Mouse (Mus musculus) CH12.LX (cell line): ENCODE results near the gene Gm45521. TPM values are rescaled to one million over a fixed set of nuclear protein-coding genes. Genes with fewer than 3 reads are reported as not detected.

Experiments used
- DNase-seq: peaks from one replicate; pipeline ENCODE4 v3.0.0-alpha.2; 2013; ENCODE audit errors: extremely low read depth
- H3K27ac ChIP-seq: 2 replicates; pipeline ENCODE4 v1.5.1; 2012; ENCODE audit warnings: low read depth, mild to moderate bottlenecking, control low read depth, moderate library complexity; ENCODE audit not compliant: insufficient read depth
- H3K27me3 ChIP-seq: replicated peaks from 2 replicates; pipeline ENCODE3; 2012; ENCODE audit warnings: inconsistent platforms
- H3K36me3 ChIP-seq, 2 experiments: replicated peaks in 1 of 2; 2 replicates each; pipeline versions ENCODE3 to v1.6.1; 2012; ENCODE audit warnings: inconsistent platforms in 1 of 2, low read length in 1 of 2, mild to moderate bottlenecking in 1 of 2, mixed read lengths in 1 of 2, moderate library complexity in 1 of 2; ENCODE audit not compliant: control insufficient read depth in 1 of 2, insufficient read depth in 1 of 2
- H3K4me1 ChIP-seq, 2 experiments: 2 replicates each; pipeline ENCODE4 v1.6.1; 2012; ENCODE audit warnings: inconsistent platforms in 1 of 2, moderate library complexity in 1 of 2; ENCODE audit not compliant: insufficient read depth in 2 of 2, control insufficient read depth in 1 of 2
- H3K4me2 ChIP-seq: 2 replicates; pipeline ENCODE4 v1.6.1; 2012; ENCODE audit warnings: low read depth, mild to moderate bottlenecking, control low read depth; ENCODE audit not compliant: poor library complexity, insufficient read depth, severe bottlenecking
- H3K4me3 ChIP-seq, 3 experiments: fragments of 150-350 bp in 1 of 3; sonication (generic) in 1 of 3; replicated peaks in 1 of 3; 2 replicates each; pipeline versions ENCODE3 to v1.5.1; 2011 to 2012; ENCODE audit warnings: low read depth in 2 of 3, low read length in 2 of 3, mild to moderate bottlenecking in 2 of 3, moderate library complexity in 2 of 3, control low read depth in 1 of 3, improper control_type of control experiment in 1 of 3, inconsistent platforms in 1 of 3, mixed read lengths in 1 of 3; ENCODE audit not compliant: poor library complexity in 1 of 3
- H3K79me2 ChIP-seq: replicated peaks from 2 replicates; pipeline ENCODE4 v1.6.1; 2012; ENCODE audit warnings: mild to moderate bottlenecking, moderate library complexity; ENCODE audit not compliant: control insufficient read depth, poor library complexity, insufficient read depth, severe bottlenecking; ENCODE audit errors: extremely low read depth
- H3K9ac ChIP-seq: 2 replicates; pipeline ENCODE4 v1.6.1; 2012; ENCODE audit warnings: low read depth, mild to moderate bottlenecking, control low read depth, moderate library complexity; ENCODE audit not compliant: insufficient read depth
- H3K9me3 ChIP-seq: replicated peaks from 2 replicates; pipeline ENCODE3; 2012; ENCODE audit warnings: low read length, inconsistent platforms, mixed read lengths
- BHLHE40 ChIP-seq: IDR thresholded peaks from 2 replicates; pipeline ENCODE4 v1.6.1; 2011; ENCODE audit warnings: mild to moderate bottlenecking, low read depth, low read length, improper control_type of control experiment
- CHD1 ChIP-seq: IDR thresholded peaks from 2 replicates; pipeline ENCODE4 v1.6.1; 2012; ENCODE audit warnings: low read depth, low read length, improper control_type of control experiment, inconsistent platforms
- CTCF ChIP-seq, 2 experiments: IDR thresholded peaks in 1 of 2; conservative IDR thresholded peaks in 1 of 2; 2 replicates each; pipeline ENCODE4 v1.5.1; 2011 to 2012; ENCODE audit warnings: low read depth in 2 of 2, low read length in 2 of 2, improper control_type of control experiment in 1 of 2, inconsistent platforms in 1 of 2, mild to moderate bottlenecking in 1 of 2, moderate library complexity in 1 of 2
- GABPA ChIP-seq: IDR thresholded peaks from 2 replicates; pipeline ENCODE4 v1.6.1; 2012; ENCODE audit warnings: low read depth, low read length, improper control_type of control experiment, inconsistent platforms; ENCODE audit not compliant: insufficient replicate concordance
- HCFC1 ChIP-seq: IDR thresholded peaks from 2 replicates; pipeline ENCODE4 v1.6.1; 2012; ENCODE audit warnings: low read depth, mild to moderate bottlenecking, inconsistent platforms, low read length, improper control_type of control experiment
- IRF4 ChIP-seq: IDR thresholded peaks from 2 replicates; pipeline ENCODE4 v1.6.1; 2014; ENCODE audit warnings: low read depth, mild to moderate bottlenecking, inconsistent platforms, low read length, improper control_type of control experiment
- JUN ChIP-seq: IDR thresholded peaks from 2 replicates; pipeline ENCODE4 v1.6.1; 2011; ENCODE audit warnings: low read depth, mild to moderate bottlenecking, low read length, improper control_type of control experiment, moderate library complexity; ENCODE audit not compliant: insufficient read depth
- MAX ChIP-seq: IDR thresholded peaks from 2 replicates; pipeline ENCODE4 v1.6.1; 2011; ENCODE audit warnings: low read length, improper control_type of control experiment
- MEF2A ChIP-seq: IDR thresholded peaks from 2 replicates; pipeline ENCODE4 v1.6.1; 2014; ENCODE audit warnings: low read depth, mild to moderate bottlenecking, inconsistent platforms, low read length, improper control_type of control experiment, borderline replicate concordance
- NELFE ChIP-seq: IDR thresholded peaks from 2 replicates; pipeline ENCODE4 v1.6.1; 2011; ENCODE audit warnings: low read depth, low read length, improper control_type of control experiment
- NRF1 ChIP-seq: IDR thresholded peaks from 2 replicates; pipeline ENCODE4 v1.6.1; 2014; ENCODE audit warnings: low read depth, mild to moderate bottlenecking, inconsistent platforms, low read length, improper control_type of control experiment, moderate library complexity
- POLR2A ChIP-seq: IDR thresholded peaks from 2 replicates; pipeline ENCODE4 v1.6.1; 2011; ENCODE audit warnings: low read depth, mild to moderate bottlenecking, improper control_type of control experiment, low read length
- POLR2AphosphoS2 ChIP-seq: IDR thresholded peaks from 2 replicates; pipeline ENCODE4 v1.6.1; 2011; ENCODE audit warnings: low read depth, low read length, improper control_type of control experiment
- RAD21 ChIP-seq: IDR thresholded peaks from 2 replicates; pipeline ENCODE4 v1.6.1; 2011; ENCODE audit warnings: low read depth, mild to moderate bottlenecking, low read length, improper control_type of control experiment, moderate library complexity
- RCOR1 ChIP-seq: conservative IDR thresholded peaks from 2 replicates; pipeline ENCODE4 v1.6.1; 2012; ENCODE audit warnings: low read depth, mild to moderate bottlenecking, inconsistent platforms, low read length, improper control_type of control experiment
- SMC3 ChIP-seq: IDR thresholded peaks from 2 replicates; pipeline ENCODE4 v1.6.1; 2011; ENCODE audit warnings: low read depth, low read length, improper control_type of control experiment
- TBP ChIP-seq: conservative IDR thresholded peaks from 2 replicates; pipeline ENCODE4 v1.6.1; 2011; ENCODE audit warnings: low read depth, low read length, improper control_type of control experiment
- TCF12 ChIP-seq: IDR thresholded peaks from 2 replicates; pipeline ENCODE4 v1.6.1; 2014; ENCODE audit warnings: low read depth, mild to moderate bottlenecking, inconsistent platforms, low read length, improper control_type of control experiment
- USF1 ChIP-seq: IDR thresholded peaks from 2 replicates; pipeline ENCODE4 v1.6.1; 2014; ENCODE audit warnings: low read depth, mild to moderate bottlenecking, inconsistent platforms, low read length, improper control_type of control experiment
- USF2 ChIP-seq: conservative IDR thresholded peaks from 2 replicates; pipeline ENCODE4 v1.6.1; 2011; ENCODE audit warnings: low read depth, low read length, improper control_type of control experiment
- ZMIZ1 ChIP-seq: IDR thresholded peaks from 2 replicates; pipeline ENCODE4 v1.6.1; 2012; ENCODE audit warnings: low read depth, mild to moderate bottlenecking, inconsistent platforms, low read length, improper control_type of control experiment
- dilution Hi-C: fragments of 300-500 bp; cut with MboI; formaldehyde crosslinking; loops from 2 replicates; pipeline ENCODE4 v1.14.3; 2020; ENCODE audit warnings: low sequenced_read_pairs; ENCODE audit not compliant: extremely low pct_unique_long_range_greater_than_20kb, extremely low pct_ligation_motif_present
- in situ Hi-C: fragments of 300-500 bp; cut with MboI; formaldehyde crosslinking; loops from 3 replicates; pipeline ENCODE4 v1.14.3; 2019; ENCODE audit warnings: low sequenced_read_pairs, low pct_ligation_motif_present, low pct_unique_long_range_greater_than_20kb, mixed read lengths
- polyA plus RNA-seq: library from polyadenylated mRNA; unstranded; fragments of >175 nt; gene quantifications from 2 replicates; pipeline ENCODE4 v1.2.1, GENCODE M21; 2012; ENCODE audit warnings: low read depth; ENCODE audit not compliant: insufficient read length
- total RNA-seq, 2 experiments: library from RNA; depleted of rRNA; stranded (reverse); fragments of 300-350 nt in 1 of 2; fragments of >200 nt in 1 of 2; gene quantifications; 2 replicates each; pipeline ENCODE4 v1.2.3; 2012 to 2014

Gene Gm45521
- total and polyA plus RNA-seq, 3 experiments, result not detected

- Histone ChIP-seq H3K79me2 (no peaks in the 10 kb centered on the region), H3K4me3 (no peak overlapping the region), H3K36me3 (peaks cover 0 to 93% of the 10 kb centered on the region in 2 experiments), H3K4me2 (no peak overlapping the region), H3K9ac (no peak overlapping the region), H3K4me1 (peaks cover 7 to 27% of the 10 kb centered on the region in 2 experiments; a peak in 3 of 4 replicates), H3K27ac (no peak overlapping the region), H3K9me3 (no peaks in the 10 kb centered on the region), H3K27me3 (no peaks in the 10 kb centered on the region)
- dilution Hi-C loops, result no loop called here
- in situ Hi-C loops, result no loop called here
- no peak for DNase-seq
- TF ChIP-seq IRF4 (no peak), NELFE (no peak), NRF1 (no peak), USF1 (no peak), CHD1 (no peak), CTCF (conservative IDR thresholded peaks at IDR 0.05 in 1 of 2, IDR thresholded peaks at IDR 0.05 in 1 of 2; ENCODE audit: low read depth in 2 of 2, low read length in 2 of 2) (no peak), USF2 (no peak), TCF12 (no peak), ZMIZ1 (no peak), MEF2A (no peak), RAD21 (no peak), BHLHE40 (no peak), TBP (no peak), JUN (no peak), RCOR1 (no peak), POLR2AphosphoS2 (no peak), GABPA (no peak), SMC3 (no peak), HCFC1 (no peak), POLR2A (no peak)
Observed at GRCm38 (mm10) chr14:7978183-7978582, 21.1 kb downstream of the Gm45521 start.

DNA sequence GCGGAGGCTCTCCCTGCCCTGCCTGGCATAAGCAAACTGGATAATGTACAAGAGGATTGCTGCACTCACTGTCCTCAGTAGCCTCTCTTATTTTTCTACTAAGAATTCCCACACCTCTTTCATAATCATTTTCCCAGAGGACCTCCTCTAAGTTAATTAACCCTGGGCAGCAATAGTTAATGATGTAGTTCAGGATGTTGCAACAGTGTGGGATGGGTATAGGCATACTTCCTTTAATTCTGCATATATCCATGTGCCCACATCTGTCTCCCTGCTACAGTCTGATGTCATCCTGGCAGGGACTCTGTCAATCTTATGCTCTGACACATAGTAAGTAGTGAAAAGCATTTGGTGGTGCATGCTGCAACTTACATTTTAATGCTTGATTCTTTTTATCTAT, 24.1 kb downstream of the Gm45521 start:
- peaks cover 7 to 27% of the 10 kb centered on the region in 2 experiments; a peak in 3 of 4 replicates for H3K4me1 ChIP-seq
- no peaks in the 10 kb centered on the region for H3K27me3 ChIP-seq
- no peak overlapping the region for H3K4me2 ChIP-seq
- no peaks in the 10 kb centered on the region for H3K79me2 ChIP-seq
- no peak overlapping the region for H3K9ac ChIP-seq
- peaks cover 0 to 93% of the 10 kb centered on the region in 2 experiments for H3K36me3 ChIP-seq
- TF ChIP-seq MAX, result no peak
- TF ChIP-seq MEF2A, result no peak
- H3K27ac ChIP-seq, result no peak overlapping the region
- in situ Hi-C loops (no loop called here), dilution Hi-C loops (no loop called here)
- DNase-seq, result no peak
- no peaks in the 10 kb centered on the region for H3K9me3 ChIP-seq
- no peak overlapping the region for H3K4me3 ChIP-seq
